Mouse (Mus musculus) liver, postnatal 0 days (tissue): ENCODE measurements at regions not wholly inside any gene's neighbourhood (a gene's known extent, or its start where the extent isn't known, plus 50 kb on each side); places are given as distances from the start of the nearest gene placed in this dataset.

Source experiments
- CTCF ChIP-seq: sonication (generic); IDR thresholded peaks from 2 replicates; pipeline ENCODE4 v1.5.1; 2016; ENCODE audit warnings: antibody characterized with exemption, low read depth
- EP300 ChIP-seq: IDR thresholded peaks from 2 replicates; pipeline ENCODE4 v1.6.1; 2016; ENCODE audit warnings: antibody characterized with exemption, low read depth, mild to moderate bottlenecking

GRCm38 (mm10) chr1:154038241-154038640, 138.2 kb upstream of the Teddm2 start:
- TF ChIP-seq CTCF (no peak), EP300 (no peak)
